Mouse (Mus musculus): ENCODE measurements around the gene Ctf1. TPM values are rescaled to one million over a fixed set of nuclear protein-coding genes. Genes with fewer than 3 reads are reported as not detected.
A peak's percentile ranks its signal among the peaks of the same experiment; 100 is the strongest.

Gene Ctf1
- polyA plus RNA-seq, 1 experiment from 2014 or later: 17.5 TPM

DNA sequence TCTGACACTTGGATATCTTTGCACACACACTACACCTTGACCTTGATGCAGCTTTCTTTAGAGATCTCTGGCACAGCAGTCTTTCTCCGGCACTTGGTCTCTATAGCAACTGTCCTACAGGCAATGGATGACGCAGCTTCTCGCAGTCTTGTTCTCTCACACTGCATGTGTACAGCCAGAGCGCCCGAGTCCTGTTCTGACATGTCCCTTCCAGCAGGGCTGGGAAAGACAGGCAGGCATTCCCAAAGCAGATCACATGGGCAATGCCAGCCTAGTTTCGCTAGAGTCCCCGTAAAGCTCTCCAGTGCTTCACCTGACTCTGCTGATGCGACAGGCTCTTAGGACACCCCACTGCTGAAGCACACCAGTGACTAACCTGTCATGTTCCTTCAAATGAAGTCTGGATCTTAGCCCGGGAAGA, 37.1 kb upstream of the Ctf1 start:
- H3K4me1 ChIP-seq (ENCODE audit: control insufficient read depth, insufficient read depth, low read length): no peaks in the 10 kb centered on the region
- no peak overlapping the region for H3K9ac ChIP-seq (ENCODE audit: low read depth, low read length)
- 0 out of 2 replicates have a peak, but pooled peaks have one; percentile 34 for ATAC-seq (ENCODE audit: low FRiP score, low TSS enrichment)
- no peak overlapping the region for H3K4me2 ChIP-seq (replicated peaks; ENCODE audit: low read depth, low read length)
- 83% methylated on average over 9 of the region's 9 CpGs for WGBS
- H3K4me3 ChIP-seq (ENCODE audit: low read length): no peak overlapping the region
- H3K36me3 ChIP-seq (ENCODE audit: control insufficient read depth, insufficient read depth, low read length): no peaks in the 10 kb centered on the region
- H3K27ac ChIP-seq (ENCODE audit: low read depth, low read length): no peak overlapping the region
- H3K27me3 ChIP-seq (ENCODE audit: control insufficient read depth, insufficient read depth, low read length): no peaks in the 10 kb centered on the region
- no peaks in the 10 kb centered on the region for H3K9me3 ChIP-seq (ENCODE audit: control insufficient read depth, low read length)

DNA sequence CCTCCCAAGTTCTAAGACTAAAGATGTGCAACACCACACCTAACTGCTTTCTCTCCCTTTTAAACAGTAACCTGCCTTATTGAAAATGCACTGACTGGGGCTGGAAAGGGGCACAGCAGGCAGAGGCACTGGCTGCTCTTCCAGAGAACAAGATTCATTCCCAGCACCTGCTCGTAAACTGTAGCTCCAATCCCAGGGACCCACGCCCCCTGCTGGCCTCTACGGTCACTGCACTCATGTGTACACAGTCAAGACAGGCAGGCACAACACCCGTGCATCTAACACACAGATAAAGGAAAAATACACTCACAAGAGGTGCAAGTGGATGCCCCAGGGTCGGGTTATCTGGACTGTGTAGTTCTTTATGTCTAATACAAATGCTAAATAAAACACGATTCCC, 35.5 kb upstream of the Ctf1 start:
- Histone ChIP-seq H3K4me2 (replicated peaks; ENCODE audit: low read depth, low read length) (no peak overlapping the region), H3K27me3 (ENCODE audit: control insufficient read depth, insufficient read depth, low read length) (no peaks in the 10 kb centered on the region), H3K27ac (ENCODE audit: low read depth, low read length) (no peak overlapping the region), H3K4me3 (ENCODE audit: low read length) (no peak overlapping the region), H3K36me3 (ENCODE audit: control insufficient read depth, insufficient read depth, low read length) (peaks cover 3% of the 10 kb centered on the region; the same call in 1 of the 2 replicates), H3K4me1 (ENCODE audit: control insufficient read depth, insufficient read depth, low read length) (no peaks in the 10 kb centered on the region), H3K9ac (ENCODE audit: low read depth, low read length) (no peak overlapping the region), H3K9me3 (ENCODE audit: control insufficient read depth, low read length) (no peaks in the 10 kb centered on the region)
- 69% methylated on average over 6 of the region's 6 CpGs for WGBS
- ATAC-seq (ENCODE audit: low FRiP score, low TSS enrichment): no peak

DNA sequence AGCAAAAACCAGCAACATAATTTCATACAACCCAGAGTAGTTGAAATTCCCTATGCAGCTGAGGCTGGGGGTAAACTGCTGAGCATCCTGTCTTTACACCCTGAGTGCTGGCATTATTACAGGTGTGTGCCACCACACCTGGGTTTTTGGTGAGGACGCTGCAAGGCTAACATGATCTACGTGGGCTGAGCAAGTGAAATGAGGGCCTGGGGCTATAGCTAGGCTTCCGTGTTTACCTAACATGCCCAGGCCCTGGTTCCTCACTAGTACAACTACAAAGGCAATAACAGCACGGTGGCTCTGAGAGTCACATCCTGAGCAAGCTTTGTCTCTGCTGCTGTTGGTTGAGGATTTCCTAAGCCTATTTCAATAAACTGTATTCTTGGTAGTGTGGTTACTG, 34.9 kb upstream of the Ctf1 start:
- ATAC-seq (ENCODE audit: low FRiP score, low TSS enrichment): no peak
- Histone ChIP-seq H3K4me2 (replicated peaks; ENCODE audit: low read depth, low read length) (no peak overlapping the region), H3K27me3 (ENCODE audit: control insufficient read depth, insufficient read depth, low read length) (no peaks in the 10 kb centered on the region), H3K4me1 (ENCODE audit: control insufficient read depth, insufficient read depth, low read length) (no peaks in the 10 kb centered on the region), H3K27ac (ENCODE audit: low read depth, low read length) (no peak overlapping the region), H3K36me3 (ENCODE audit: control insufficient read depth, insufficient read depth, low read length) (peaks cover 3% of the 10 kb centered on the region; the same call in 1 of the 2 replicates), H3K9ac (ENCODE audit: low read depth, low read length) (no peak overlapping the region), H3K9me3 (ENCODE audit: control insufficient read depth, low read length) (no peaks in the 10 kb centered on the region), H3K4me3 (ENCODE audit: low read length) (no peak overlapping the region)
- WGBS: 93% methylated on average over 4 of the region's 4 CpGs

DNA sequence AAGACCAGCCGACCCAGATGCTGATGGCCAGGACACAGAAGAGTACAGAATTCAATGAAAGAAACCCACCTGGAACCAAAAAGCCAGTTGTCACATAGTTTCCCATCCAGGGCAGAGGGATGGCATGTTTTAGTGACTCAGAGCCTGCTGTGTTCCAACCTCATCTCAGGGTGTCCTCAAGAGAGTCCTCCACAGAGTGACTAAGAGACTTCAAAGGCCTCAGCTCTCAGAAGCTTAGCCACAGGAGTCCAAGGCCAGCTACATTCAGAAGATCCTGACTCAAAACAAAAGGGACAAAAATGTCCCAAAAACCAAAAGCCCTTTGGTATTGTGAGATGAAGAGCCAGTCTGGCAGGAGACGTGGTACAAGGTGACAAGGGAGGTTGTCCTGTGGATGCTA, 33.7 kb upstream of the Ctf1 start:
- WGBS: 87% methylated on average over 2 of the region's 2 CpGs

DNA sequence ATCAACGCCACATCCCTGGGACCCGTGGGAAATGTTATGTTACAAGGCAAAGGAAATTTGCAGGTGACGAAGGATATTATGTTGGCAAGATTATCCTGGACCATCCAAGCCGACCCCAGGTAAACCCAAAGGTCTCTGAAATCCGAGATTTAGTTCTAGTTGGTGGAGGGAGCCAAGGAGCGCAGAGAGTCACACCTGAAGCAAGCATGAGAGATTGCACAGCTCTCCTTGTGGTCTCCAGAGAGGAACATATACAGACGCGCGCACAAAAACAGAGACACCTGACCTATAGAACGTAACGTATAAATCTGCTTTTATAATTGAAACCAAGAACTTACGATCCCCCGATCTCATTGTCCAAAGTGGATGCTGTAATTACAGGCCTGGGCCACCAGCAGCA, 32.0 kb upstream of the Ctf1 start:
- H3K27ac ChIP-seq (ENCODE audit: low read depth, low read length): no peak overlapping the region
- no peak overlapping the region for H3K4me3 ChIP-seq (ENCODE audit: low read length)
- no peak overlapping the region for H3K9ac ChIP-seq (ENCODE audit: low read depth, low read length)
- 90% methylated on average over 13 of the region's 13 CpGs for WGBS
- ATAC-seq (ENCODE audit: low FRiP score, low TSS enrichment): no peak
- H3K9me3 ChIP-seq (ENCODE audit: control insufficient read depth, low read length): no peaks in the 10 kb centered on the region
- H3K36me3 ChIP-seq (ENCODE audit: control insufficient read depth, insufficient read depth, low read length): peaks cover 3% of the 10 kb centered on the region; the same call in 1 of the 2 replicates
- H3K4me2 ChIP-seq (replicated peaks; ENCODE audit: low read depth, low read length): no peak overlapping the region
- no peaks in the 10 kb centered on the region for H3K27me3 ChIP-seq (ENCODE audit: control insufficient read depth, insufficient read depth, low read length)
- no peaks in the 10 kb centered on the region for H3K4me1 ChIP-seq (ENCODE audit: control insufficient read depth, insufficient read depth, low read length)

More for the DNA sequence above, 33.7 kb upstream of the Ctf1 start:
- Histone ChIP-seq H3K9ac (ENCODE audit: low read depth, low read length) (no peak overlapping the region), H3K4me2 (replicated peaks; ENCODE audit: low read depth, low read length) (no peak overlapping the region), H3K27ac (ENCODE audit: low read depth, low read length) (no peak overlapping the region), H3K4me3 (ENCODE audit: low read length) (no peak overlapping the region), H3K9me3 (ENCODE audit: control insufficient read depth, low read length) (no peaks in the 10 kb centered on the region), H3K4me1 (ENCODE audit: control insufficient read depth, insufficient read depth, low read length) (no peaks in the 10 kb centered on the region), H3K36me3 (ENCODE audit: control insufficient read depth, insufficient read depth, low read length) (peaks cover 3% of the 10 kb centered on the region; the same call in 1 of the 2 replicates), H3K27me3 (ENCODE audit: control insufficient read depth, insufficient read depth, low read length) (no peaks in the 10 kb centered on the region)
- no peak for ATAC-seq (ENCODE audit: low FRiP score, low TSS enrichment)

DNA sequence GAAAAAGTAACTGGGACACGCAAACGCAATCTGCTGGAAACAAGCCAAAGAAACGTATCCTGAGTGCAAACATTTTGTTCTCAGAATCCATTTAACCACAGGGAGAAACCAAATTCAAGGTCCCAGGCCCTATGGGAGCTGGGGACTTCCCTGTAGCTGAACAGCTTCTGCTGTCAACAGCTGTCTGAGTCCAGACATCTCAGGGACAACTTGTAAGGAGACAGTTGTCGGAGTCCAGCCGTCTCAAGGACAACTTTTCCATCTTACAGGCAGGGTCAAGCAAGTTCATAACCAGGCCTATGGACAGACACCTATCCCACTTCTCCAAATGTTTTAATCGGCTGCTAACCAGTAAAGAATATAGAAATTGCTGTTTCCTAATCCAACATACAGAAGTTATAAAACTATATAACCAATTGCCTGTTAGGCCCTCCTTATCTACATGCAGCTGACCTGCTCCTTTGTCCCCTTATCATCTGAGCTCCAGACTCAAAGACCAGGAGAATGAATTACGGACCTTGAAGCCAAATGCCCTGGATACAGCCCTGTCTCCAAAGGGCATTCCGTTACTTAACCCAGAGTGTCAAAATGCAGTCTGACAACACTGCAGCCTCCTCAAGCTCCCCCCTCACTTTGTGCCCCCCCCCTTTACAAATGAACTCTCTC, 30.5 kb upstream of the Ctf1 start:
- H3K9ac ChIP-seq (ENCODE audit: low read depth, low read length): no peak overlapping the region
- ATAC-seq (ENCODE audit: low FRiP score, low TSS enrichment): no peak
- no peaks in the 10 kb centered on the region for H3K27me3 ChIP-seq (ENCODE audit: control insufficient read depth, insufficient read depth, low read length)
- H3K4me1 ChIP-seq (ENCODE audit: control insufficient read depth, insufficient read depth, low read length): no peaks in the 10 kb centered on the region
- no peak overlapping the region for H3K4me3 ChIP-seq (ENCODE audit: low read length)
- no peaks in the 10 kb centered on the region for H3K9me3 ChIP-seq (ENCODE audit: control insufficient read depth, low read length)
- H3K27ac ChIP-seq (ENCODE audit: low read depth, low read length): no peak overlapping the region
- 85% methylated on average over 8 of the region's 8 CpGs for WGBS
- no peak overlapping the region for H3K4me2 ChIP-seq (replicated peaks; ENCODE audit: low read depth, low read length)
- peaks cover 3% of the 10 kb centered on the region; the same call in 1 of the 2 replicates for H3K36me3 ChIP-seq (ENCODE audit: control insufficient read depth, insufficient read depth, low read length)

DNA sequence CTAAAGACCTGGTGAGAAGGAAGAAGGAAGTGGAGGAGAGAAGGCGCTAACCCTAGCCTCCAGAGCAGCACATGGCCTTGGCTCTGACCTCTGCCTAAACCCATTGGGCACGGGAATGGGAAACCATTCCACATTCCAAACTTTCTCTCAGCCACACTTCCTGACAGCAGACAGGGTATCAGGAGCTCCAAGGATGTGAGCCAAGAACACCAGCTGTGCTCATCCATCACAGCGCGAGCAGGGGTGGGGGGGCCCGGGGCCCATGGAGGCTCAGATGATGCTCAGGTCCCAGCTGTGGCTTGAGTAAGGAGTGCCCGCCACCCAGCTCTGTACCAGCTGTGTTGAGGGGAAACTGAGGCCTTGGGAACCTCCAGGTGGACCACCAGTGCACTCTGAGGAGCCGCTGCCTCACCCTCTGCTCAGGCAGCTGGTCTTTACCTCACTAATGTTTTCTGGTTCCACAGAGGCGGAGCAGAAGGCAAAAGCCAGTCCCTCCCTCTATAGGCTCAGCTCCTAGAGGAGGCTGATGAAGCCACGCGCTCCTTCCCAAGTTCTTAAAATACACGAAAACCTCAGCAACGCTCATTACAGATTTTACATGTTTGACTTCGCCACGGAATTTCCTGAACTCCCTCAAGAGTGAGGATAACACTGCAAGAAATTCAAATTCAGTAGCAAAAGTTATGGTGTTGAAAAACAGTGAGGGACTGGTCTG, 27.1 kb upstream of the Ctf1 start:
- peak; percentile 54; the same call in 1 of the 2 replicates for ATAC-seq (ENCODE audit: low FRiP score, low TSS enrichment)
- H3K27me3 ChIP-seq (ENCODE audit: control insufficient read depth, insufficient read depth, low read length): no peaks in the 10 kb centered on the region
- no peak overlapping the region for H3K27ac ChIP-seq (ENCODE audit: low read depth, low read length)
- WGBS: 72% methylated on average over 14 of the region's 14 CpGs
- H3K4me1 ChIP-seq (ENCODE audit: control insufficient read depth, insufficient read depth, low read length): no peaks in the 10 kb centered on the region
- no peak overlapping the region for H3K4me3 ChIP-seq (ENCODE audit: low read length)
- no peak overlapping the region for H3K9ac ChIP-seq (ENCODE audit: low read depth, low read length)
- no peaks in the 10 kb centered on the region for H3K9me3 ChIP-seq (ENCODE audit: control insufficient read depth, low read length)
- H3K4me2 ChIP-seq (replicated peaks; ENCODE audit: low read depth, low read length): no peak overlapping the region
- H3K36me3 ChIP-seq (ENCODE audit: control insufficient read depth, insufficient read depth, low read length): peaks cover 3% of the 10 kb centered on the region; the same call in 1 of the 2 replicates

DNA sequence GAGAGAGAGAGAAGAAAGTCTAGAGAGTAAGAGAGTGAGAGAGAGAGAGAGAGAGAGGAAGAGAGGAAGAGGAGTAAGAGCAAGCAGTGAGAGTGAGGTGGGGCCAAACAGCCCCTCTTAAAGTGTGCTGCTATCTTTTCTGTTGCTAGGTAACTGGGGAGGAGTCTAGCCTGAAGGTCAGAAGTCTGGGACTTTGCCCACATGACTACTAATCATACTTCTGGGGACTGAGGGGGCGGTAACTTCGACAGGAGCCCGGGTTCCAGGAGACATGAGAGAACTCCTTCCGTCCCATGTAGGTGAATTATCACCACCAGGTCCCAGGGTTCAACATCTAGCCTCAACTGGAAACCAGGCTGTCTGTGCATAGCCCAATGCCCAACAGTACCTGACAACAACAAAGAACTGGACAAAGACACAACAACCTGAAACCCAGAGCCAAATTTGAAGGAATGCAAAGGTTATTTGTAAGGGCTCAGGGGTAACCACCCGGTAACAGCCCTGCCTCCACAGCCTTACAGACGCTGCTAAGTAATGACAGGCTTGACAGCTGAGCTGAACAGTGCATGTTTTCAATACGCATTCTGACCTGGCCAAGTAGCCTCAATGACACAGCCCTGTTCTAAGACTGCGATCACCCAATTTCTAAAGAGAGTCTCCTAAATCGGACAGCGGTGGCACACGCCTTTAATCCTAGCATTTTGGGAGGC, 25.6 kb upstream of the Ctf1 start:
- no peak for ATAC-seq (ENCODE audit: low FRiP score, low TSS enrichment)
- Histone ChIP-seq H3K4me3 (ENCODE audit: low read length) (no peak overlapping the region), H3K4me2 (replicated peaks; ENCODE audit: low read depth, low read length) (no peak overlapping the region), H3K4me1 (ENCODE audit: control insufficient read depth, insufficient read depth, low read length) (peaks cover 9% of the 10 kb centered on the region; the same call in 1 of the 2 replicates), H3K27ac (ENCODE audit: low read depth, low read length) (no peak overlapping the region), H3K27me3 (ENCODE audit: control insufficient read depth, insufficient read depth, low read length) (no peaks in the 10 kb centered on the region), H3K9ac (ENCODE audit: low read depth, low read length) (no peak overlapping the region), H3K9me3 (ENCODE audit: control insufficient read depth, low read length) (no peaks in the 10 kb centered on the region), H3K36me3 (ENCODE audit: control insufficient read depth, insufficient read depth, low read length) (no peaks in the 10 kb centered on the region)
- 51% methylated on average over 11 of the region's 11 CpGs for WGBS

DNA sequence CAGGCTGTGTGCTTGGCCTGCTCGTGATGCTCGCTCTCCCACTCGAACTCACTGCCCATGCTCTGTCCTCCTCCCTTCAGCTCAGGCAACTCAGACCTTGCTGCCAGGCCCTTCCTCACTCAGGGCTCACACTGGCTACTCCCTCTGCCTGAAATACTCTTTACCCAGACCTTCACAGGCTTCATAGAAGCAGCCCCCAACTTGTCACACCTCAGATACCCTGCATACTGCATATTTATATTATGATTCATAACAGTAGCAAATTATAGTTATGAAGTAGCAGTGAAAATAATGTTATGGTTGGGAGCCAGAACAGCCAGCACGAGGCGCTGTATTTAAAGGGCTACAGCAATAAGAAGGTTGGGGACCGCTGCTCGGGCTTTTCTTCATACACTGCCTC, 23.6 kb upstream of the Ctf1 start:
- Histone ChIP-seq H3K4me3 (ENCODE audit: low read length) (no peak overlapping the region), H3K4me2 (replicated peaks; ENCODE audit: low read depth, low read length) (no peak overlapping the region), H3K9ac (ENCODE audit: low read depth, low read length) (no peak overlapping the region), H3K9me3 (ENCODE audit: control insufficient read depth, low read length) (no peaks in the 10 kb centered on the region), H3K36me3 (ENCODE audit: control insufficient read depth, insufficient read depth, low read length) (no peaks in the 10 kb centered on the region), H3K27me3 (ENCODE audit: control insufficient read depth, insufficient read depth, low read length) (no peaks in the 10 kb centered on the region), H3K27ac (ENCODE audit: low read depth, low read length) (no peak overlapping the region), H3K4me1 (ENCODE audit: control insufficient read depth, insufficient read depth, low read length) (peaks cover 9% of the 10 kb centered on the region; the same call in 1 of the 2 replicates)
- ATAC-seq (ENCODE audit: low FRiP score, low TSS enrichment): no peak
- WGBS: 79% methylated on average over 7 of the region's 7 CpGs

Data from kidney, embryonic 14.5 days (tissue).